Mouse (Mus musculus) adrenal gland, adult 10 weeks (tissue): ENCODE results near the gene Zfp541. TPM values are rescaled to one million over a fixed set of nuclear protein-coding genes. Genes with fewer than 3 reads are reported as not detected.

Source experiments
- polyA plus RNA-seq: library from polyadenylated mRNA; stranded (reverse); fragments of 350-450 nt; fragmentation: Illumina TruSeq; extraction: RNeasy Lipid Tissue Mini Kit (QIAGEN cat#74804); gene quantifications from one replicate; pipeline ENCODE4 v1.2.3, GENCODE M21; 2014; ENCODE audit warnings: low read depth, low replicate concordance

The Zfp541 gene
- not detected for polyA plus RNA-seq

DNA sequence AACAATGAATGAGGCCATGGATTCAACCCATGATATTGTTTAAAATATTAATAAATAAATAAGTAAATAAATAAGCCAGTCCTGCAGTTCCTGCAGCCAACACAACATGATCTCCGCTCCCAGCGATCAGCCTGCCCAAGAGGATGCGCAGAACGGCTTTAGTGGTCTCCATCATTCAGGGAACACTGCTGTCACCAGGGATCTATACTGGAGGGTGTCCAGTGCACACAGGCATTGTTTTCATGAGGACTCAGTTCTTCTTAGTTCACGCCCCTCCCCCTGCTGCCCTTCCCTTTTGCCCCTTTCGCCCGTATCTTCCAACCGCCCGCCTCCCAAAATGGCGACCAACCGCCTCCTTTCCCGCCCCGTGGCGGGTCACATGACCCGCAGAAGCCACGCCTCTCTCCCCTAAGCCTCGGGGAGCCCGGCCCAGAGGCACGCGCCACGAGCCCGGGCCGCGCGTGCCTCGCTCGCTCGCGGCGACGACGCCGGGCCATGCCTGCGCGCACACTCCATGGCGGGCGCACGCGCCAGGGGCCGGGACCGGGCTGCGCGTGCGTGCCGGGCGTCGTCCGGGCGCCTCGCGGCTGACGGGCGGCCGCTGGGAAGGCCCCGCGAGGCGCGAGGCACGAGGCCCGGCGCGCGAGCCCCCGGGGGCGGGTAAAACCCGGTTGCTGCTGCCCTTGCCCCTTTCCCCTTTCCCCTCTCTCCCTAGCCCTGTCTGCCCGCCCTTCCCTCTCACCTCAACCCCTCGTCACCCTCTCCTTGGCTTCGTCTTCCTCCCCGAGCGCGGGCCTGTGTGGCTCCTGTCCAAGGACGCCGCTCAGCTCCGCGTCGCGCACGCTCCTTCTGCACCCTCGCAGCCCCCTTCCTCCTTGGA, at the start of gene Zfp541:
Gene Zfp541, plus strand, starts transcription at position 596 of the 880 bp plus-strand sequence.

DNA sequence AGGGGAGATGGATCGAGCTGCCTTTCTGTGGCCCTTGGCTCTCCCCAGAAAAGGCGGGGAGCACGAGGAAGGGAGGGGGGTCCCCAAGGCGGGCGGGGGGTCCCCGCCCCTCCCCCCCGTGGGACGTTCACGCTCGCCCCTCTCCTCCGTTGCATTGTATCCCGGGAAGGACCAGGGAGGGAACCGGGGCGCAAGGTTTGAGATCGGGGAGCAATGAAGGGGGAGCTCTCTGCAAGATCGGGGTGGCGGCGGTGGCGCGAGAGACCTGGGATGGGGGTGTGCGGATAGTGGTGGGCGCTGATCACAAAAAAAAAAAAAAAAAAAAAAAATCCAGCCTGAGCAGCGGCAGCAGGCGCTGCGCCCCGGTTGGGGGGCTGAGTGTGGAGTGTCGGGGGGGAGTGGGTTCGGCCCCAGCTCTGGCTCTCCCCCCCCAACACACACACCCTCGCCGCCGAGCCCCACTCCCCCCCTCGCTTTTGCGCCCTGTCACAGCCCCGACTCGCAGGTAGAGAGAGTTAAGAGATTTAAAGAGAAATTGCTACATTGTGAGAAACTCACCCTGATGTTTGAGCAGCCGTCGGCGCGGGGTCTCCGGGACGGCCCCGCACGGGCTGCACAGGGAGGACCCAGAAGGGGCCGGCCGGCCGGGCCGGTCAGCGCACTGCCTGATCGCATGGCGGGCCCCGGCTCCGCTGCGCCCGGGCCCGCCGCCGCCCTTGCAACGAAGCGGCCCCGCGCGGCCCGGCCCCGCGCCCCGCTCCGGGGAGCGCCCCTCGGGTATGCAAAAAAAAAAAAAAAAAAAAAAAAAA, 14.1 kb upstream of the Zfp541 start, which contains the start of gene Bicra:
Gene Bicra, minus strand, starts transcription at position 584 of the 809 bp plus-strand sequence.

DNA sequence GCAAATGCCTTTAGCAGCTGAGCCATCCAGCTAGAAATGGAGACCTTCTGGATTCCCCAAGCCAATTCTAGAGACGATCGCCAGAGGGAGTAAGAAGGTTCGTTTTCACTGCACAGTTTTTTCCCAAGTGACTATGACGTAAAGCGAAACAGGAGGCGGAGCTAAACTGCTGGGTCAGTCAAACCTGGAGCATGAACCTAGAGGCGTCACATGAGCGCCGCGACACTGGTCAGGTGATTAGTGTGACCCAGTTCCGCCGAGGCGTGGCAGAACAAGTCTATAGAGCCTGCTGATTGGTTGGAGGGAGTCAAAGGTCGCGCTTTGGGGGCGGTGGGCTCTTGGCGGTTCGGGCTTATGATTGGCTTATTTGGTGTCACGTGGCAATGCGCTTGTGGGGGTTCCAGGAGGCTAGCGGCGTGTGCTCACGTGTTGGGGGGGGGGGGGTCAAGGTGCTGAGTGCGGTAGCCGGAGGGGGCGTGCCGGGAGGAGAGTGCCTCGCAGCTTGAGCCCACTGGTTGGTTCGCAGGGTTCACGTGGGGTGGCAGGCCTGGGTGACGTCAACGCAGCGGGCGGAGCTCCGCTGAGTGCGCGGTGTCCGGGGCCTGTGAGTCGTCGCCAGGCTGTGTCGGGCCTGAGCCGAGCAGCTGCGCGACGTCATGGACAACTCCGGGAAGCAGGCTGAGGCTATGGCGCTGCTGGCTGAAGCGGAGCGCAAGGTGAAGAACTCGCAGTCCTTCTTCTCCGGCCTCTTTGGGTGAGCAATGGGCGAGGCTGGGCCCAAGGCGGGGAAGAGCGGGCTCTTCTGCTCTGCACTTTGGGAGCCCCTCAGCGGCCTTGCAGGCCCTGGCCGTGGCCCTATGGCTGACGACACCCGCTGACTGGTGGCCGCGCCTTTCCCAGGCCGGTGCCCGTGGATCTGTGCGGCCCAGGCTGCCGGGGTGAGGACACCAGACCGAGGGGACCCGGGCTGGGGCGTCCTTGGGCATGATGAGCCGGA, 36.7 kb downstream of the Zfp541 start, which contains the start of gene Napa:
Gene Napa, plus strand, starts transcription at position 438 of the 997 bp plus-strand sequence.

DNA sequence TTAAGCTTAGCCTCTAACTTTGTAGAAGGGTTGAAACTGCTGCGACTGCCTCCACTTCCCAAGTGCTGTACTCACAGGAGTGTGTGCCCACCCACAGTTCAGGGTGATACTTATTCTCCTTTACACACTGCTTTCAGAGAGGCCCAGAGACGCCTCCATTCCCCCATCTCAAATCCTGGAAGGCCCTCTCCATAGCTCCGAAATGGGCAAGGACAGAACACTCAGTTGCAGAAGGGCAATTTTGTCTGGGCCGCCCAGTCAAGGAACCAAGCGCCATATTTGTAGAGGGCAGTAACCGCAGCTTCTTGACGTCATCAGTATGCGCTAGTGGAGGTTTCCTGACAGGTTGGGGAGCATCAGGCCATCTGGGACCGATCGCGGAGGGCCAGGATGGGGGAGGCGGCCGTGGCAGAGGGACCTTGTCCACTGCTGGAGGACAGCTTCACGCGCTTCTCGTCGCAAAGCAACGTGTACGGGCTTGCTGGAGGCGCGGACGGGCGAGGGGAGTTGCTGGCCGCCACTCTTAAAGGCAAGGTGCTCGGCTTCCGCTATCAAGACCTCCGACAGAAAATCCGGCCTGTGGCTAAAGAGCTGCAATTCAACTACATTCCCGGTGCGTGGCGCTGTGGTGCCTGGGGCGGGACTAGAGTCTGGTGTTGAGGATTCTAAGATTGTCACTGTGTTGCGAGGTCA, 58.1 kb downstream of the Zfp541 start, which contains the start of gene Kptn:
Gene Kptn, plus strand, starts transcription at position 327 of the 693 bp plus-strand sequence.

DNA sequence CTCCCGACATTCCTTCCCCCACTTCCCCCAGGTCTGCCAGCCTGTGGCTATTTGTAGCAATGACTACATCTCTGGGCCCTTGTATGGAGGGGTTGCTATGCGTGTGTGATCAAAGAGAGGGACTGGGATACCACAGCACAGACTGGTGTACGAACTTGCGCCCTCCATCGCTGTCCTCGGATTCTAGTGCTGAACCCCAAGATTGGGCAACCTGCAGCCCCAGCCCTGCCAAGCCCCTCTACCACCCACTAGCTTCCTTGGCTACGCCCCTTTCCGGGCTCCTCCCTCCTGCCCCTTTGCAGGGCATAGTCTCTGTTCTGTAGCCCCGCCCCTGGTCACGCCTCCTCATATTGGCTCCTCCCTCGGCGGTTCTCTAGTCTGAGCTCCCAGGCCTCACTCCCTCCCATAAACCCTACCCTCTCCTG, 67.8 kb downstream of the Zfp541 start, which contains the start of gene Slc8a2:
Gene Slc8a2, plus strand, starts transcription at position 406 of the 425 bp plus-strand sequence.

Other genes starting within 250 kb of the Zfp541 start
- gene Obox6, start 222.1 kb upstream of the Zfp541 start, polyA plus RNA-seq, result not detected
- gene Crx, start 181.8 kb upstream of the Zfp541 start, polyA plus RNA-seq, result not detected
- gene Crxos, start 179.2 kb upstream of the Zfp541 start, polyA plus RNA-seq, result not detected
- gene Selenow, start 139.4 kb upstream of the Zfp541 start, polyA plus RNA-seq, result 8.6 TPM
- 9.7 TPM for gene Nop53, start 115.7 kb upstream of the Zfp541 start, polyA plus RNA-seq
- 17.7 TPM for gene Ehd2, start 94.2 kb upstream of the Zfp541 start, polyA plus RNA-seq
- gene Bicra, start 13.9 kb upstream of the Zfp541 start, polyA plus RNA-seq, result 0.64 TPM
- gene Napa, start 36.6 kb downstream of the Zfp541 start, polyA plus RNA-seq, result 34.1 TPM
- 4.7 TPM for gene Kptn, start 58.1 kb downstream of the Zfp541 start, polyA plus RNA-seq
- gene Slc8a2, start 68.0 kb downstream of the Zfp541 start, polyA plus RNA-seq, result 0.29 TPM
- not detected for gene Meis3, start 113.3 kb downstream of the Zfp541 start, polyA plus RNA-seq
- gene Dhx34, start 160.2 kb downstream of the Zfp541 start, polyA plus RNA-seq, result 0.12 TPM
- 0.47 TPM for gene C5ar2, start 182.3 kb downstream of the Zfp541 start, polyA plus RNA-seq
- gene C5ar1, start 197.7 kb downstream of the Zfp541 start, polyA plus RNA-seq, result 4.0 TPM
- gene Inafm1, start 211.8 kb downstream of the Zfp541 start, polyA plus RNA-seq, result 2.9 TPM
- gene Ccdc9, start 225.0 kb downstream of the Zfp541 start, polyA plus RNA-seq, result 12.2 TPM
- gene Bbc3, start 246.6 kb downstream of the Zfp541 start, polyA plus RNA-seq, result not detected